Mouse (Mus musculus): ENCODE data around the gene Prcp. TPM values are rescaled to one million over a fixed set of nuclear protein-coding genes. Genes with fewer than 3 reads are reported as not detected.

The Prcp gene
- polyA plus RNA-seq, 1 experiment from 2014 or later, result 14.4 TPM

GRCm38 (mm10) chr7:92980741-92981140 is 106.5 kb downstream of the Prcp start:
- H3K4me3 ChIP-seq (ENCODE audit: low read depth, low read length), result no peak overlapping the region
- H3K4me2 ChIP-seq (ENCODE audit: low read depth, low read length), result no peak overlapping the region
- H3K9me3 ChIP-seq (ENCODE audit: control insufficient read depth, low read length), result no peaks in the 10 kb centered on the region
- no peak for ATAC-seq (ENCODE audit: low read depth)
- H3K9ac ChIP-seq (replicated peaks; ENCODE audit: low read depth, low read length), result no peak overlapping the region
- no peaks in the 10 kb centered on the region for H3K27me3 ChIP-seq (ENCODE audit: control insufficient read depth, insufficient read depth, low read length)
- H3K36me3 ChIP-seq (ENCODE audit: control insufficient read depth, insufficient read depth, low read length), result no peaks in the 10 kb centered on the region
- 64% methylated on average over 2 of the region's 2 CpGs for WGBS
- H3K4me1 ChIP-seq (ENCODE audit: control insufficient read depth, insufficient read depth, low read length), result no peaks in the 10 kb centered on the region
- H3K27ac ChIP-seq (ENCODE audit: low read depth, low read length), result no peak overlapping the region

DNA sequence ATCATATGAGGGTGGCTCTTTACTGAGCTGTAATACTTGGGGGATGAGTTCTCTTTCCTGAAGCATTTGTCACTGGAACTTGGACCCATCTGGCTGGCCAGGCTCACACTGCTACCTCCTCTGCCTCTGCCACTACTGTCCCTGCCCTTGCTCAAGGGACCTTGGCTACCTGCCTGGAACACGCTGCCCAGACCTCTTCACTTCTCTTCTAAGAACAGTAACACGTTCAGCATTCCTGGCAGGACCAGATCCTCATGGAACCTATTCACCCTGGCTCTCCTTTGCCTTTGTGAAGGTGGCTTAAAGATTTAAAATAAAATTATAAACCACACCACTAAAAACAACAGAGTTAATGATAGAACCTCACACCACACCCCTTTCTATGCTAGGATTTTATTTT is 107.6 kb downstream of the Prcp start:
- Histone ChIP-seq H3K4me1 (ENCODE audit: control insufficient read depth, insufficient read depth, low read length) (no peaks in the 10 kb centered on the region), H3K4me3 (ENCODE audit: low read depth, low read length) (no peak overlapping the region), H3K27me3 (ENCODE audit: control insufficient read depth, insufficient read depth, low read length) (no peaks in the 10 kb centered on the region), H3K9me3 (ENCODE audit: control insufficient read depth, low read length) (no peaks in the 10 kb centered on the region), H3K27ac (ENCODE audit: low read depth, low read length) (no peak overlapping the region), H3K36me3 (ENCODE audit: control insufficient read depth, insufficient read depth, low read length) (no peaks in the 10 kb centered on the region), H3K9ac (replicated peaks; ENCODE audit: low read depth, low read length) (no peak overlapping the region), H3K4me2 (ENCODE audit: low read depth, low read length) (no peak overlapping the region)
- WGBS, result 72% methylated on average over 2 of the region's 2 CpGs
- ATAC-seq (ENCODE audit: low read depth), result no peak

Other genes with a start within 250 kb of the Prcp start
- gene Ankrd42, start 237.3 kb upstream of the Prcp start, polyA plus RNA-seq (2014; fragmentation: Nextera tagmentation; extraction: Ambion mirVana), result 16.5 and 17.8 TPM in 2 replicates
- 19.6 and 21.5 TPM in 2 replicates for gene Pcf11, start 204.5 kb upstream of the Prcp start, polyA plus RNA-seq (2014; fragmentation: Nextera tagmentation; extraction: Ambion mirVana)
- 28.5 and 34.7 TPM in 2 replicates for gene Rab30, start 132.9 kb upstream of the Prcp start, polyA plus RNA-seq (2014; fragmentation: Nextera tagmentation; extraction: Ambion mirVana)
- gene Ddias, start 223 bp upstream of the Prcp start, polyA plus RNA-seq (2014; fragmentation: Nextera tagmentation; extraction: Ambion mirVana), result 3.7 and 4.1 TPM in 2 replicates
- 61.6 and 61.7 TPM in 2 replicates for gene Fam181b, start 205.4 kb downstream of the Prcp start, polyA plus RNA-seq (2014; fragmentation: Nextera tagmentation; extraction: Ambion mirVana)

Data from neural tube, embryonic 14.5 days (tissue).